Mouse (Mus musculus): ENCODE measurements around the gene Arl10.

DNA sequence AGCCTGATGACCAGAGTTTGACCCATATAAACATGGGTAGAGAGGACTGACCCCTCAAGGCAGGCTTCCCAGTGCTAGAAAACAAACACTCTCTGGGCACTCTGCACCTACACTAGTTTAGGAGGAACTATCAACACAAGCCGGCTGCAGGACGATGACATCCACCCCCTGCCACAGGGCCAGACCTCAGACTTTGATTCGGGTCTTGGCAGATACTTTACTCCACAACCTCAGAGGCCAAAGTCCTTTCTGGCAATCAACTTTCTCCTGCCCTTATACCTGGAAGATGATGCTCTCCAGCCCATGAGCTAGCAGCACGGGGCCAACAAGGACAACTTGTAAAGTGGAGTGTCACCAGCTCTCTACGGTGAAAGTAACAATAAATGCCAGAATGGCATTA is 8.0 kb downstream of the Arl10 start:
- no peak for TF ChIP-seq TAL1 (IDR thresholded peaks at IDR 0.05; ENCODE audit: low read length)
- TF ChIP-seq GATA1 (IDR thresholded peaks at IDR 0.05; ENCODE audit: low read length): no peak

Measured in erythroblast, embryonic 14.5 days (primary cell).